Comparison of ENCODE assay signal across 15 mouse cellular contexts in genomic region chr12:119230444-119230843, GRCm38 (mm10). TPM values are rescaled to one million over a fixed set of nuclear protein-coding genes. Genes with fewer than 3 reads are reported as not detected.
DNase-seq lines count a peak whose midpoint lies in the region; ATAC-seq lines count a peak whose summit lies in the region.
"Had no signal": no experiment of that assay in that cellular context is flagged by ENCODE, and none has a peak within 500 bp of the region (broad histone marks: within the 10 kb centered on the region; RNA-seq: fewer than 3 reads in every experiment).

No protein-coding gene starts in this region.

- peak; percentile 43; the same call in 1 of the 2 replicates for ATAC-seq in kidney, embryonic 15.5 days (replicated peaks; ENCODE audit: low FRiP score)
- ATAC-seq: forebrain, embryonic 14.5 days; intestine, embryonic 15.5 days; liver, embryonic 12.5 days; midbrain, embryonic 15.5 days had no signal

- no peak overlapping the region for H3K4me3 ChIP-seq in kidney, embryonic 15.5 days (replicated peaks)
- H3K4me3 ChIP-seq: intestine, embryonic 15.5 days; left cerebral cortex, adult 2 months; liver, embryonic 12.5 days; midbrain, embryonic 15.5 days had no signal

- no peaks in the 10 kb centered on the region for H3K4me1 ChIP-seq in kidney, embryonic 15.5 days
- H3K4me1 ChIP-seq: intestine, embryonic 15.5 days; liver, embryonic 12.5 days had no signal

- peak; percentile 27 for DNase-seq in 3134 (ENCODE audit: extremely low read depth, insufficient read length, low spot score)
- peak; percentile 39 for DNase-seq in 3T3-L1 (ENCODE audit: low read depth, low spot score)
- DNase-seq in adrenal gland, postnatal 36 days: peak; percentile 15 to 22
- DNase-seq in frontal cortex, postnatal 36 days (ENCODE audit: low spot score in 2 of 2): no peak
- DNase-seq in frontal cortex, postnatal 14 days (ENCODE audit: low spot score in 2 of 2): no peak
- DNase-seq in ovary, postnatal 14 days (ENCODE audit: low spot score): no peak
- DNase-seq: cerebellum, adult 18-20 months had no signal

- no peaks in the 10 kb centered on the region for H3K36me3 ChIP-seq in kidney, embryonic 15.5 days
- H3K36me3 ChIP-seq: G1E; intestine, embryonic 15.5 days; liver, embryonic 12.5 days; midbrain, embryonic 15.5 days had no signal

- no peak overlapping the region for H3K9ac ChIP-seq in kidney, embryonic 15.5 days
- H3K9ac ChIP-seq: intestine, embryonic 15.5 days; liver, embryonic 12.5 days; midbrain, embryonic 15.5 days had no signal

- no peaks in the 10 kb centered on the region for H3K27me3 ChIP-seq in kidney, embryonic 15.5 days
- H3K27me3 ChIP-seq: intestine, embryonic 15.5 days; liver, embryonic 12.5 days; midbrain, embryonic 15.5 days had no signal

- H3K27ac ChIP-seq in kidney, embryonic 15.5 days: no peak overlapping the region
- H3K27ac ChIP-seq: intestine, embryonic 15.5 days; left cerebral cortex, adult 2 months; liver, embryonic 12.5 days; midbrain, embryonic 15.5 days had no signal

- H3K9me3 ChIP-seq in kidney, embryonic 15.5 days (replicated peaks): no peaks in the 10 kb centered on the region
- H3K9me3 ChIP-seq: G1E; intestine, embryonic 15.5 days; liver, embryonic 12.5 days; midbrain, embryonic 15.5 days had no signal

- no peak overlapping the region for H3K4me2 ChIP-seq in kidney, embryonic 15.5 days
- H3K4me2 ChIP-seq: intestine, embryonic 15.5 days; liver, embryonic 12.5 days; midbrain, embryonic 15.5 days had no signal

RNA-seq across cellular contexts. Expression of gene Itgb8, which starts 8.2 kb away (rescaled TPM):
- total RNA-seq in adrenal gland, postnatal 36 days (2021): 1 to 10 TPM; 2.5 to 3.0 TPM
- 3.1 and 3.2 TPM in 2 replicates for polyA plus RNA-seq in kidney, embryonic 15.5 days (2015; fragmentation: Nextera tagmentation; extraction: Ambion mirVana)
- total RNA-seq: neutrophil, adult 5-6 weeks had no signal
- polyA plus RNA-seq: G1E had no signal

Comparison
In these comparisons a context has a peak if more than half of its experiments do, and no peak if none do; other contexts are left out.
1. DNase-seq: peak in 3134 (single experiment), 3T3-L1 (single experiment) and adrenal gland, postnatal 36 days (2 of 2); none in frontal cortex, postnatal 36 days (0 of 2), frontal cortex, postnatal 14 days (0 of 2) and ovary, postnatal 14 days (single experiment).